Mouse (Mus musculus): ENCODE results near the gene Hoxd9. TPM values are rescaled to one million over a fixed set of nuclear protein-coding genes. Genes with fewer than 3 reads are reported as not detected.

Gene Hoxd9
- polyA plus RNA-seq, 1 experiment from 2014 or later, result 0.33 TPM

GRCm38 (mm10) chr2:74706393-74706960, 8.9 kb downstream of the Hoxd9 start:
- 4% methylated on average over 13 of the region's 13 CpGs for WGBS
- no peak overlapping the region for H3K4me2 ChIP-seq (replicated peaks; ENCODE audit: low read depth, low read length)

DNA sequence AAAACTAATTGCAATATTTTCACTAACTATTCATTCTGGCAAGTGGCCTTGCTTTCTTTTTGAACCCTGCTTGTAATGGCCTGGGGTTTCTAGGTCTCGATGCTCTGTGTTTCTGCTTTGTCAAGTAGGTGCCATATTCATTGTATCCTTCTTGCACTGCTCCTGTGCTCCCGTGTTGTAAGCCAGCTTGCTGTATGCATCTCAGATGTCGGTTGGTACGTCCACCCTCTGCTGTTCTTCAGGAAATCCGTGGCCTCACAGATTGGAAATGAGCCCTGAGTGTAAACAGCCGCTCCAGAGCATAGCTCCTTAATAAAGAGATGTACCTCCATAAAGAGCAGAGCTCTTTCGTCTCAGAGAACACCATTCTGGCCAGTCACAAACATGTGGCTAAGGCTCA, 10.1 kb downstream of the Hoxd9 start:
- H3K4me1 ChIP-seq (ENCODE audit: insufficient read depth, low read depth, low read length), result peaks cover 9% of the 10 kb centered on the region; the same call in 1 of the 2 replicates
- no peak overlapping the region for H3K27ac ChIP-seq (ENCODE audit: low read length)
- no peaks in the 10 kb centered on the region for H3K9me3 ChIP-seq (ENCODE audit: low read length)
- H3K9ac ChIP-seq (replicated peaks; ENCODE audit: low read depth), result no peak overlapping the region
- peaks cover 95% of the 10 kb centered on the region for H3K27me3 ChIP-seq (replicated peaks; ENCODE audit: insufficient read depth, low read length)
- ATAC-seq (no peak), DNase-seq (ENCODE audit: low spot score) (no peak)
- 11% methylated on average over 7 of the region's 7 CpGs for WGBS
- TF ChIP-seq CTCF (IDR thresholded peaks at IDR 0.05) (no peak), EP300 (IDR thresholded peaks at IDR 0.05) (no peak)
- no peak overlapping the region for H3K4me3 ChIP-seq (ENCODE audit: low read depth, low read length)
- no peak overlapping the region for H3K4me2 ChIP-seq (replicated peaks; ENCODE audit: low read depth, low read length)
- no peaks in the 10 kb centered on the region for H3K36me3 ChIP-seq (ENCODE audit: insufficient read depth, low read length)

More at GRCm38 (mm10) chr2:74706393-74706960, 8.9 kb downstream of the Hoxd9 start:
- H3K27ac ChIP-seq (ENCODE audit: low read length), result no peak overlapping the region
- TF ChIP-seq EP300 (IDR thresholded peaks at IDR 0.05) (no peak), CTCF (IDR thresholded peaks at IDR 0.05) (no peak)
- no peak overlapping the region for H3K9ac ChIP-seq (replicated peaks; ENCODE audit: low read depth)
- ATAC-seq (no peak), DNase-seq (ENCODE audit: low spot score) (no peak)
- peaks cover 3% of the 10 kb centered on the region; the same call in 1 of the 2 replicates for H3K4me1 ChIP-seq (ENCODE audit: insufficient read depth, low read depth, low read length)
- H3K36me3 ChIP-seq (ENCODE audit: insufficient read depth, low read length), result no peaks in the 10 kb centered on the region
- no peaks in the 10 kb centered on the region for H3K9me3 ChIP-seq (ENCODE audit: low read length)
- H3K4me3 ChIP-seq (ENCODE audit: low read depth, low read length), result no peak overlapping the region
- H3K27me3 ChIP-seq (replicated peaks; ENCODE audit: insufficient read depth, low read length), result peaks cover 87% of the 10 kb centered on the region

GRCm38 (mm10) chr2:74708676-74709075, 11.1 kb downstream of the Hoxd9 start:
- TF ChIP-seq EP300 (IDR thresholded peaks at IDR 0.05) (no peak), CTCF (IDR thresholded peaks at IDR 0.05) (no peak)
- Histone ChIP-seq H3K36me3 (ENCODE audit: insufficient read depth, low read length) (no peaks in the 10 kb centered on the region), H3K4me1 (ENCODE audit: insufficient read depth, low read depth, low read length) (peaks cover 9% of the 10 kb centered on the region; the same call in 1 of the 2 replicates), H3K4me2 (replicated peaks; ENCODE audit: low read depth, low read length) (no peak overlapping the region), H3K9me3 (ENCODE audit: low read length) (no peaks in the 10 kb centered on the region), H3K9ac (replicated peaks; ENCODE audit: low read depth) (no peak overlapping the region), H3K4me3 (ENCODE audit: low read depth, low read length) (no peak overlapping the region), H3K27me3 (replicated peaks; ENCODE audit: insufficient read depth, low read length) (peaks cover 95% of the 10 kb centered on the region), H3K27ac (ENCODE audit: low read length) (no peak overlapping the region)
- DNase-seq (ENCODE audit: low spot score) (no peak), ATAC-seq (no peak)
- WGBS, result 19% methylated on average over 4 of the region's 4 CpGs

GRCm38 (mm10) chr2:74709465-74710419, 12.2 kb downstream of the Hoxd9 start:
- H3K4me1 ChIP-seq (ENCODE audit: insufficient read depth, low read depth, low read length), result peaks cover 9% of the 10 kb centered on the region; the same call in 1 of the 2 replicates
- 6% methylated on average over 5 of the region's 5 CpGs for WGBS
- H3K4me2 ChIP-seq (replicated peaks; ENCODE audit: low read depth, low read length), result no peak overlapping the region
- no peak overlapping the region for H3K27ac ChIP-seq (ENCODE audit: low read length)
- no peaks in the 10 kb centered on the region for H3K9me3 ChIP-seq (ENCODE audit: low read length)
- H3K4me3 ChIP-seq (ENCODE audit: low read depth, low read length), result no peak overlapping the region
- TF ChIP-seq CTCF (IDR thresholded peaks at IDR 0.05) (no peak), EP300 (IDR thresholded peaks at IDR 0.05) (no peak)
- H3K27me3 ChIP-seq (replicated peaks; ENCODE audit: insufficient read depth, low read length), result peaks cover 94% of the 10 kb centered on the region
- ATAC-seq (no peak), DNase-seq (ENCODE audit: low spot score) (no peak)
- H3K36me3 ChIP-seq (ENCODE audit: insufficient read depth, low read length), result no peaks in the 10 kb centered on the region
- H3K9ac ChIP-seq (replicated peaks; ENCODE audit: low read depth), result no peak overlapping the region

DNA sequence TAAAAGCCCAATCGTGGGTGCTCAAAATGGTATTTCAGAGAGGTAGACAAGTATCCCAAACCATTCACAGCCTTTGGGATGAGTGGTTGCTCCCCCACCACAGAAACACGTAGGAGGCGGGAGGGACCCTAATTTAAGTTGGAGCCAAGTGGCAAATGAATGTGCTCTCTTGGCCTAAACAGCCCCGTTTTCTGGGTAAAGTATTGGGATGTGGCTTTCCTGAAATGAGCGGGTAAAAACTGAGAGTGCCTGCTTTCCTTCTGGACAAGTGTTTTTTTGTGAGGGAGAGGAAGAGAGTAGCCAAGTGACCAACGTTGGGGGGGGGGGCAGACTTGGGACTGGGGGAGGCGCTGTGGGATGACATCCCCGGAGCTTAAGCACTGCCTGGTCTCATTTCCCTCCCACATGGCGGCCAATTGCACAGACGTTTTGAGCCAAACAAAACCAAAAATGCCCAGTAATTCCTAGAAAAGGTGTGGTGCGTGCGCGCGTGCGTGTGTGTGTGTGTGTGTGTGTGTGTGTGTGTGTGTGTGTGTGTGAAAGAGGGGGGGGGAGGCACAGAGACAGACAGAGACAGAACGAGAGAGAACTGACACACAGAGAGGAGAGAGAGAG, 13.5 kb downstream of the Hoxd9 start:
- WGBS, result 2% methylated on average over 16 of the region's 16 CpGs
- Histone ChIP-seq H3K9ac (replicated peaks; ENCODE audit: low read depth) (no peak overlapping the region), H3K9me3 (ENCODE audit: low read length) (no peaks in the 10 kb centered on the region), H3K36me3 (ENCODE audit: insufficient read depth, low read length) (no peaks in the 10 kb centered on the region), H3K4me3 (ENCODE audit: low read depth, low read length) (no peak overlapping the region), H3K27ac (ENCODE audit: low read length) (no peak overlapping the region), H3K4me2 (replicated peaks; ENCODE audit: low read depth, low read length) (no peak overlapping the region), H3K4me1 (ENCODE audit: insufficient read depth, low read depth, low read length) (0 out of 2 replicates have a peak, but pooled peaks cover 6% of the 10 kb centered on the region), H3K27me3 (replicated peaks; ENCODE audit: insufficient read depth, low read length) (peaks cover 94% of the 10 kb centered on the region)
- DNase-seq (ENCODE audit: low spot score) (no peak), ATAC-seq (no peak)
- no peak for TF ChIP-seq CTCF (IDR thresholded peaks at IDR 0.05)
- no peak for TF ChIP-seq EP300 (IDR thresholded peaks at IDR 0.05)

Measured in lung, postnatal 0 days (tissue).